Mouse (Mus musculus): Measurements from ENCODE around the gene Ppp1r13b.
A peak's percentile ranks its signal among the peaks of the same experiment; 100 is the strongest.
"Not testable (repeated sequence)": the region's sequence is repeated elsewhere in the genome, so short reads cannot be mapped to it uniquely, and the experiment has no call there.

Gene Ppp1r13b

DNA sequence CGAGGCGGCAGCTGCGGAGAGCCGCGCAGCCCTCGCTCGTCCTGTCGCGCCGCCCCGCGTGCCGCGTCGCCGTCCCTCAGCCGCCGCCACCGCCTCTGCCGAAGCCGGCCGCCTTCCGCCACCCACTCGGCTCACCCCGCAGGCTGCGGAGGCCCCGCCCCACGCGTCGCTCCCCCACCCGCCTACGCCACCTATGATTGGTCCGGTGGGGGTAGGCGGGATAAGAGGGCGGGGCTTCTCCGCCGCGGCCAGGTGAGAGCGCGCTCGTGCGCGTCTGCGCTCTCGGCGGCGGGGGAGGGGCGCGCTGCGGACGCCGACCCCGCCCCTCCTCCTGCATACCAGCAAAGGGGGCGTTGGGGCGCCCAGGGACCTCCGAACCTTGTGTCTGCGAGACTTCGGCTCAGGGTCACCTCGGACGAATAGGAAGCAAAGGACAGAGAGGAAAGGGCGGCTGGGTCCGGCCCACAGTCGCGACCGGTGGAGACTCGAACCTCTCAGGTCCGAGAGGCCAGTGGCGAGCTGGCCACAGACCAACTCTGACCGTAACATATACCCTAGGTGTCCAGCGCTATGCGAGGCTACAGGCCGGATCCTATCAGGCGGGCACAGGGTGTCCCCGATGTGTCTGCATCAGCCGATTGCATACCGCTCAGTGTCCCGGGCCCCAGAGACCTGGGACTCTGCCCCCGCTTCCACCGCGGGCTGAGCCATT is at the start of gene Ppp1r13b:
Ppp1r13b (minus strand) TSS at position 141 of the 712 bp plus-strand sequence.
- DNase-seq: peak; percentile 88

- no peak for DNase-seq
Measured at GRCm38 (mm10) chr12:111956173-111956572, 48.3 kb upstream of the Ppp1r13b start.

DNA sequence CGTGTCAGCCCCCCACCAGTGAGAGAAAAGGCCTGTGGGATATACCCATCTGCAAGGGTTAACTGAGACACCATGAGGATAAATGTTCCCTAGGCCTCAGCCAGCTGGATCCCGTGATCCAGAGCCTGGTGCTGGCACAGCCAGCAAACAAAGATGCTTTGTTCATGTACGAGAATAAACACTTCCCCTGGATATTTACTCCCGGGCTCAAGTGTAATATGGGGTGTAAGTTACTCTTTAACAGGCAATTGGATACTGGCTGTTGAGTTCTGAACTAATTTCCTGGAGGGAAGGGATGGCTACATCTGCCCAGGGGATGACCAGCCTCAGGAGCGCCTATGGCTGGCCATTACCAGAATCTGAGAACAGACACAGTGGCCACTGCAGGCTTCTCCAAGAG is 43.8 kb upstream of the Ppp1r13b start:
- no peak for DNase-seq

GRCm38 (mm10) chr12:111950486-111950885 is 42.6 kb upstream of the Ppp1r13b start:
- DNase-seq: no peak

GRCm38 (mm10) chr12:111946716-111947115 is 38.8 kb upstream of the Ppp1r13b start:
- DNase-seq: peak; percentile 19

DNA sequence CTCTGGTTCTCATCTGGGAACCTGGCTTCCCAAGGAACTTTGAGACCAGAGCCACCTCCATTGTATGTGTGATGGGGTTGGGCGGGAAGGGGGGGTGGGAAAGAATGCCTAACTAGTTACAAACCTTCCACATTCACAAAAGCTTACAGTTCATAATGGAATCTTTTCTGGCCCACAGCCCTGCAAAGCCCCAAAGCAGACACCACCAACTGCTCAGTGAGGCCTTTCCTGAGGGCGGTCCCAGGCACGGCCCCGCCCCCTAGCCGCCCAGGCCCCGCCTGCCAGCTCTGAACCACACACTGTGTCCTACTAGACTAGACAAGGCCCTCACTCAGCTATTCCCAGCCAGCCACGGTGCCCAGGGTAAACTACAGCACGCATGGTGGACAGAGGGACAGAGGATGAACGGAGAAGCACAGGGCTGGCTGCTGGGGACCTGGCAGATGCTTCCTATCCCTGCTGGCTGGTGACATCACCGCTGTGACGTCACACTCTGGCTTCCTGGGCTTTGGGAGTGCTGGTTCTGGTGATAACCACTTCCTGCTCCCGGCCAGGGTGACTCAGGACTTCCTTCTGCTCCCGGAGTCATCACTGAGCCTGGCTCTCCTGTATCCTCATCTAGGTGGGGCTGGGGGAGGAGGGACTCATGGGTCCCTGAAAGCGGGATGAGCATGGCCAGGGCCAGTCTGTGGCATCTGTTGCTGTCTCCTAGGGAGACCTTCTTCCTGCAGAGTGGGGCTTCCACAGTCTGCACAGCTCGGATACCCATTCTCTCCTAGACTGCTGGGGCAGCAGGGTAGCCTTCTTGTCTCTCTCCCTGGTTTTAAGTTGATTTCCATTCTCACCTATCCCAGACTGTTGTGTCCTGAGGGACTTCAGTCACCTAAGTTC is 38.1 kb upstream of the Ppp1r13b start:
- DNase-seq: not testable (repeated sequence)

GRCm38 (mm10) chr12:111945115-111945514 is 37.2 kb upstream of the Ppp1r13b start:
- no peak for DNase-seq

DNA sequence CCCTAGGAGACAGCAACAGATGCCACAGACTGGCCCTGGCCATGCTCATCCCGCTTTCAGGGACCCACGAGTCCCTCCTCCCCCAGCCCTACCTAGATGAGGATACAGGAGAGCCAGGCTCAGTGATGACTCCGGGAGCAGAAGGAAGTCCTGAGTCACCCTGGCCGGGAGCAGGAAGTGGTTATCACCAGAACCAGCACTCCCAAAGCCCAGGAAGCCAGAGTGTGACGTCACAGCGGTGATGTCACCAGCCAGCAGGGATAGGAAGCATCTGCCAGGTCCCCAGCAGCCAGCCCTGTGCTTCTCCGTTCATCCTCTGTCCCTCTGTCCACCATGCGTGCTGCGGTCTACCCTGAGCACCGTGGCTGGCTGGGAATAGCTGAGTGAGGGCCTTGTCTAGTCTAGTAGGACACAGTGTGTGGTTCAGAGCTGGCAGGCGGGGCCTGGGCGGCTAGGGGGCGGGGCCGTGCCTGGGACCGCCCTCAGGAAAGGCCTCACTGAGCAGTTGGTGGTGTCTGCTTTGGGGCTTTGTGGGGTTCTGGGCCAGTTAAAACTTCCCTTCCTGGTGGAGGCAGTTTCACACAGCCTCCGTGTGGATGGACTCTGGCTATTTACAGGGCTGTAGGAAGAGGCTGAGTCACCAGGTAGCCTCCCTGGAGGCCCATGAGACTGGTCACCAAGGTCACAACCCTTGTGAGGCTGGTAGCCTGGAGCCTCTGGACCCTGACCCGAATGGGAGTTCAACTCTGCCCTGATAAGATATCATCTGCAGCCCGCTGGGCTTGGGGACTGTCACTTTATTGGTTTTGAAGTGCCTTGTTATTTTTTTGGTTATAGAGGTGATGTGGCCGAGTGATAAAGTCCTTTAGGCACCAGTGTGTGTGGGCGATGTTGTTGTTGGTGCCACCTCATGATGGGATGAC is 36.4 kb upstream of the Ppp1r13b start:
- DNase-seq: not testable (repeated sequence)

DNA sequence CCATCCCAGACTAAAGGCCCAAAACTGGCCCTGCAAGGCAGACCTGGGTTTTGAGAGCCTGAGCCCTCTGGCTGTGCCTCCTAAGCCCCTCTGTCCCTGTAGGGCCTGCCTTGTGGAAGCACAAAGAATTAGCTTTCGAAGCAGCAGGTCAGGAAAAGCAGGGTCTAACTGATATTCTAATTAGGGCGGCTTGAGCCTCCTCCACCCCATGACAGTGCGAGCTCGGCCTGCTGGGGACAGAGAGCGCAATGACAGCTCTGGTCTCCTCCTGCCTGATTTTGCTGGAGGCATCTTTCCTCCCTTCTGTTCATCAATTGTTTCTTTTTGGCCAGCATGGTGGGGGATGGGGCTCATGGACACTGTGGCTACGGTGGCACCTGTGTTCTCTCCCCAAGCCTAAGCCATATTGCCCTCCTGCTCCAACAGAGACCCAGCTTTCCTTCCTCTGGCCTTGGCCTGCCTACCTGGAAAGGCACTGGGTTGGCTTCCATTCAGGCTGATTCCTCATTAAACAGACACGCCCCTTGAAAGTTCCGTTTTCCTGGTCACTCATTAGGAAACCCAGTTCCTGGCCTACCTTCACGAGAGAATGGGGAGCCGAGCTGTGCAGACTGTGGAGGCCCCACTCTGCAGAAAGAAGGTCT is 35.6 kb upstream of the Ppp1r13b start:
- no peak for DNase-seq

DNA sequence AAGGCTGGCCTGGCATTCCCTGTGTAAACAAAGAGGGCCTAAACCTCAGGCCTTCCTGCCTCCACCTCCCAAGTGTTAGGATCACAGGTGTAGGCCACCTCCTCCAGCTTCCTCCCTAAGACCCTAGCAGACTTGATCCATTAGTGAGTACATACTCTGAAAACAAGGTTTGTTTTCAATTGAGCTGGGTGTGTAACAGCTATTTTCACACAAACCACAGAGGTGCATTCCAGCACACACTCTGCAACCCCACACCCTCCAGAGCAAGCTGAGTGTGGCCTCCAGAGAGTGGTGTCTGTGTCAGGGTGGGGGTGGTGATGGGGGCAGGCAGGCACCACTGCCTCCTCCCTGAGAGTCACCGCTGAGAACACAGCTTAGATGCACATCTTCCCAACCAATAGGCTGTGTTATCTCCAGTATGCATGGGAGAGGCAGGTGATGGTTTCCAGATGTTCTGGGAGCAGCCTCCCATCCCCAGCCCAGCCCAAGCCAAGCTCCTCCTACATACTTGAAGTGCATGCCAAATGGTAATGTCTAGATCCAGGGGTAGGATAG is 30.8 kb upstream of the Ppp1r13b start:
- DNase-seq: no peak

- DNase-seq: peak; percentile 24
Measured at GRCm38 (mm10) chr12:111936706-111937550, 29.0 kb upstream of the Ppp1r13b start.

GRCm38 (mm10) chr12:111933971-111934370 is 26.1 kb upstream of the Ppp1r13b start:
- DNase-seq: no peak

- DNase-seq: no peak
Measured at GRCm38 (mm10) chr12:111933032-111933704, 25.3 kb upstream of the Ppp1r13b start.

- no peak for DNase-seq
Measured at GRCm38 (mm10) chr12:111932513-111932912, 24.6 kb upstream of the Ppp1r13b start.

GRCm38 (mm10) chr12:111931411-111932025 is 23.6 kb upstream of the Ppp1r13b start:
- no peak for DNase-seq

DNA sequence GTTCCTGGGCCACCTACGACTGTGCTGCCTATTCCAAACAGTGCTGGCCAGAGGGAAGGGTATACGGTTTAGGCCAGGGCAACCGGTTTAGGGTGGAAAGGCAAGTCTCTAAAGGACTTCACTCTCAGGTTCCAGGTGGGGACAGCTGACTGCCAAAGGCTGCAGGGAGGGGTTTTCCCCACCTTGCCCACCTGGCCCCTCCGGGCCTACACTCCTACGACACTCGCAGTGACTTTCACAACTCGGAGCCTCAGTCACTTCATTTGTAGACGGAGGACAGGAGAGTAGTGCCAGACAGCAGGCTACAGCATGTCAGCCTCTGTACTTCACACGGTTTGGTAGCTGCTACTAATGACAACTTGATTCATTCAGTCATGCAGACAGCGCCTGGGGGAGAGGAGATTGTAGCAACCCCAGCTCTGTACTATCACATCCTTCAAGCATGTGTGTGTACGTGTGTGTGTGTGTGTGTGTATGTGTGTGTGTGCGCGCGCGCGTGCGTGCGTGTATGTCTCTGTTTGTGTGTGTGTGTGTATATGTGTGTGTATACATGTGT is 20.6 kb upstream of the Ppp1r13b start:
- no peak for DNase-seq

DNA sequence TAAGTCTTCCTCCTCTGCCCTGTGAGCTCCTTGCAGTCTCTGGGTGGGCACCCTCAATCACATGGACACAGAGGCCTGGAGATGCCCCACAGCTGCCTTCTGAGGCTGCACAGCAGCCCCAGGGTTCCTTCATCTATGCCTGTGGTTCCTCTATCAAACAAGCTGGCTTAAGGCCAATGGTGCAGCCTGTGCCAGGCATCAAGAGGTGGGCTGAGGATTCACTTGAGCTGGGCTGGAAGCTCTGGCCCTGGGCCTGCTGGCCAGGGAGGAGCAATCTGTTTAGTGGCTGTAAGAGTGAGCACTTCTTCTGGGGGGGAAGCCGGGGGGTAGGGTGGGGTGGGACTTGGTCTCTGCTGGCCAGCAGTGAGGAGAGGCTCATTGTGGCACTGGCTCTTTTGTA is 19.4 kb upstream of the Ppp1r13b start:
- peak; percentile 27 for DNase-seq

DNA sequence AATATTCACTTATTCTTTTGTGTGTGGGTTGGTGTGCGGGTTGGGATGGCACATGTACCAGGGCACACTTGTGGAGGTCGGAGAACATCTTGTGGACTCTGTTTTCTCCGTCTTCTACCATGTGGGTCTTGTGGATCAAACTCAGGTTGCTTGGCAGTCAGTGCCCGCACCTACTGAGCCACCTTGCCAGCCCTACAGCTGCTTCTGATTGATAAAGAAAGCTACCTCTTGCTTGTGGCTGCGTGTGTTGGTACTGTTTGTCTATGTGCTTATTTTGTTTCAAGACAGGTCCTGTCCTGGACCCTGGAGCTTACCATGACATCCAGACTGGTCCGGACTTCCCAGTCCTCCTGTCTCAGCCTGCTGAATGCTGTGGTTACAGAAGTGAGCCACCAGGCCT is 15.2 kb upstream of the Ppp1r13b start:
- DNase-seq: no peak

- DNase-seq: peak; percentile 38
Measured at GRCm38 (mm10) chr12:111920046-111920445, 12.1 kb upstream of the Ppp1r13b start.
